In genomic region chr7:110121162-110121515, GRCm38 (mm10) we compare ENCODE assay signal across 9 mouse cellular contexts. TPM values are rescaled to one million over a fixed set of nuclear protein-coding genes. Genes with fewer than 3 reads are reported as not detected.
DNase-seq lines count a peak whose midpoint lies in the region; ATAC-seq and TF ChIP-seq lines count a peak whose summit lies in the region.
"Had no signal": no experiment of that assay in that cellular context is flagged by ENCODE, and none has a peak within 500 bp of the region (broad histone marks: within the 10 kb centered on the region; RNA-seq: fewer than 3 reads in every experiment).

No protein-coding gene starts in this region.

- 2% methylated on average over 9 of the region's 9 CpGs for WGBS in heart, postnatal 0 days
- WGBS in hindbrain, embryonic 12.5 days, result 2% methylated on average over 9 of the region's 9 CpGs
- WGBS in midbrain, embryonic 11.5 days, result 4% methylated on average over 9 of the region's 9 CpGs

- H3K4me1 ChIP-seq in heart, postnatal 0 days (ENCODE audit: control insufficient read depth, insufficient read depth), result peaks cover 17% of the 10 kb centered on the region
- H3K4me1 ChIP-seq in hindbrain, embryonic 12.5 days, result peaks cover 12% of the 10 kb centered on the region; the same call in 1 of the 2 replicates
- peaks cover 11% of the 10 kb centered on the region for H3K4me1 ChIP-seq in midbrain, embryonic 11.5 days (ENCODE audit: control insufficient read depth, insufficient read depth, low read length)

- peak overlapping the region; percentile 43 for H3K9ac ChIP-seq in heart, postnatal 0 days (replicated peaks; ENCODE audit: low read depth, low read length)
- H3K9ac ChIP-seq in hindbrain, embryonic 12.5 days, result peak overlapping the region; percentile 64
- peak overlapping the region; percentile 70 for H3K9ac ChIP-seq in midbrain, embryonic 11.5 days (ENCODE audit: low read length)

- intact Hi-C loops in heart, postnatal 36 days (cut with DNase I), result loop anchor here (5.0 kb wide), 2 partner anchors 39 to 154 kb away; no protein-coding TSS in a partner anchor

- ATAC-seq in heart, postnatal 0 days (ENCODE audit: insufficient read depth, low read depth), result no peak
- ATAC-seq in hindbrain, embryonic 12.5 days (ENCODE audit: low FRiP score), result no peak
- no peak for ATAC-seq in midbrain, embryonic 11.5 days (ENCODE audit: low FRiP score)

- no peaks in the 10 kb centered on the region for H3K36me3 ChIP-seq in heart, postnatal 0 days (replicated peaks; ENCODE audit: control insufficient read depth, insufficient read depth, low read length)
- no peaks in the 10 kb centered on the region for H3K36me3 ChIP-seq in hindbrain, embryonic 12.5 days
- H3K36me3 ChIP-seq in midbrain, embryonic 11.5 days (ENCODE audit: control insufficient read depth, insufficient read depth, low read length), result no peaks in the 10 kb centered on the region

- H3K4me3 ChIP-seq in heart, postnatal 0 days (ENCODE audit: low read depth, low read length), result peak overlapping the region; percentile 88
- H3K4me3 ChIP-seq in hindbrain, embryonic 12.5 days, result peak overlapping the region; percentile 88
- H3K4me3 ChIP-seq in midbrain, embryonic 11.5 days (ENCODE audit: low read depth, low read length), result peak overlapping the region; percentile 98

- no peaks in the 10 kb centered on the region for H3K9me3 ChIP-seq in heart, postnatal 0 days (replicated peaks; ENCODE audit: control insufficient read depth, low read length)
- H3K9me3 ChIP-seq in hindbrain, embryonic 12.5 days (replicated peaks), result no peaks in the 10 kb centered on the region
- no peaks in the 10 kb centered on the region for H3K9me3 ChIP-seq in midbrain, embryonic 11.5 days (ENCODE audit: control insufficient read depth, low read length)

- H3K27ac ChIP-seq in heart, postnatal 0 days (ENCODE audit: low read depth), result peak overlapping the region; percentile 91
- no peak overlapping the region for H3K27ac ChIP-seq in hindbrain, embryonic 12.5 days
- H3K27ac ChIP-seq in midbrain, embryonic 11.5 days (ENCODE audit: low read depth, low read length), result peak overlapping the region; percentile 44; the same call in 1 of the 2 replicates

- H3K4me2 ChIP-seq in heart, postnatal 0 days (ENCODE audit: low read depth, low read length), result peak overlapping the region; percentile 90
- peak overlapping the region; percentile 58 for H3K4me2 ChIP-seq in hindbrain, embryonic 12.5 days (replicated peaks)
- peak overlapping the region; percentile 69 for H3K4me2 ChIP-seq in midbrain, embryonic 11.5 days

- no peaks in the 10 kb centered on the region for H3K27me3 ChIP-seq in heart, postnatal 0 days (ENCODE audit: control insufficient read depth, insufficient read depth, low read length)
- no peaks in the 10 kb centered on the region for H3K27me3 ChIP-seq in hindbrain, embryonic 12.5 days
- no peaks in the 10 kb centered on the region for H3K27me3 ChIP-seq in midbrain, embryonic 11.5 days (ENCODE audit: control insufficient read depth, insufficient read depth, low read length)
- H3K27me3 ChIP-seq: Patski had no signal

- TF ChIP-seq CTCF in heart, postnatal 0 days (IDR thresholded peaks at IDR 0.05; ENCODE audit: low read depth), result no peak

- TF ChIP-seq EP300 in heart, postnatal 0 days (IDR thresholded peaks at IDR 0.05; ENCODE audit: low read depth), result no peak

- DNase-seq in heart, postnatal 0 days (ENCODE audit: low spot score), result no peak
- DNase-seq in heart, postnatal 36 days, result no peak
- DNase-seq in R1 (ENCODE audit: low read depth, low spot score), result peak; percentile 71
- no peak for DNase-seq in midbrain, embryonic 11.5 days (ENCODE audit: low spot score, missing footprints)
- DNase-seq in adipocyte (ENCODE audit: low spot score), result no peak
- no peak for DNase-seq in gastrocnemius, postnatal 4 days (ENCODE audit: low spot score in 2 of 2)
- no peak for DNase-seq in embryo, embryonic 9.5 days (ENCODE audit: extremely low spot score)

RNA-seq across cellular contexts. Expression of gene Wee1, which starts 0.7 kb away (rescaled TPM):
- 21.4 and 27.9 TPM in 2 replicates for total RNA-seq in heart, postnatal 0 days (2014; rRNA removed; ENCODE audit: low replicate concordance)
- 17.2 and 20.3 TPM in 2 replicates for polyA plus RNA-seq in heart, postnatal 0 days (2015; fragmentation: Nextera tagmentation; extraction: Ambion mirVana)
- total RNA-seq in heart, postnatal 36 days (2021), result 1 to 10 TPM; 9.2 to 9.8 TPM
- 26.3 and 27.1 TPM in 2 replicates for polyA plus RNA-seq in hindbrain, embryonic 12.5 days (2016; fragmentation: Nextera tagmentation; extraction: Ambion mirVana)
- 31.2 and 32.6 TPM in 2 replicates for polyA plus RNA-seq in midbrain, embryonic 11.5 days (2014; fragmentation: Nextera tagmentation; extraction: Ambion mirVana)
- total RNA-seq in gastrocnemius, postnatal 4 days (2021), result 10 to 100 TPM; 11.9 to 13.5 TPM
